Comparison of ENCODE assay signal across 8 mouse cellular contexts in genomic region chr13:53356105-53356996, GRCm38 (mm10). TPM values are rescaled to one million over a fixed set of nuclear protein-coding genes. Genes with fewer than 3 reads are reported as not detected.
DNase-seq lines count a peak whose midpoint lies in the region; ATAC-seq lines count a peak whose summit lies in the region.

No protein-coding gene starts in this region.

- no peaks in the 10 kb centered on the region for H3K4me1 ChIP-seq in limb, embryonic 13.5 days
- H3K4me1 ChIP-seq in neural tube, embryonic 12.5 days: no peaks in the 10 kb centered on the region

- intact Hi-C loops in gastrocnemius, postnatal 14 days (cut with DNase I; ENCODE audit: low total_unique reads): loop anchor here (2.0 kb wide), 1 partner anchor 238 kb away; no protein-coding TSS in a partner anchor

- no peak overlapping the region for H3K27ac ChIP-seq in limb, embryonic 13.5 days
- no peak overlapping the region for H3K27ac ChIP-seq in neural tube, embryonic 12.5 days

- H3K36me3 ChIP-seq in limb, embryonic 13.5 days: peaks cover 86% of the 10 kb centered on the region
- peaks cover 69% of the 10 kb centered on the region for H3K36me3 ChIP-seq in neural tube, embryonic 12.5 days

- no peak overlapping the region for H3K4me2 ChIP-seq in limb, embryonic 13.5 days (replicated peaks)
- no peak overlapping the region for H3K4me2 ChIP-seq in neural tube, embryonic 12.5 days (replicated peaks)

- no peak overlapping the region for H3K9ac ChIP-seq in limb, embryonic 13.5 days
- H3K9ac ChIP-seq in neural tube, embryonic 12.5 days: no peak overlapping the region

- 58% methylated on average over 8 of the region's 8 CpGs for WGBS in limb, embryonic 13.5 days
- 68% methylated on average over 8 of the region's 8 CpGs for WGBS in neural tube, embryonic 12.5 days

- H3K4me3 ChIP-seq in limb, embryonic 13.5 days: no peak overlapping the region
- H3K4me3 ChIP-seq in neural tube, embryonic 12.5 days: no peak overlapping the region

- H3K9me3 ChIP-seq in limb, embryonic 13.5 days: no peaks in the 10 kb centered on the region
- no peaks in the 10 kb centered on the region for H3K9me3 ChIP-seq in neural tube, embryonic 12.5 days

- peak; percentile 42 to 43 for DNase-seq in B cell, adult 2 months
- DNase-seq in MN1 (ENCODE audit: low spot score): peak; percentile 60
- peak; percentile 57 for DNase-seq in cerebellum, adult 9-10 months
- peak; percentile 19 for DNase-seq in gastrocnemius, postnatal 14 days
- peak; percentile 39 to 53 for DNase-seq in kidney, adult 8-10 months
- no peak for DNase-seq in urinary bladder, adult 18-20 months (ENCODE audit: low spot score in 2 of 2)

- ATAC-seq in limb, embryonic 13.5 days (ENCODE audit: low FRiP score, low read depth): peak; percentile 32; the same call in 1 of the 2 replicates
- ATAC-seq in neural tube, embryonic 12.5 days (ENCODE audit: low FRiP score, low read depth): peak; percentile 17; the same call in 1 of the 2 replicates

- no peaks in the 10 kb centered on the region for H3K27me3 ChIP-seq in limb, embryonic 13.5 days
- no peaks in the 10 kb centered on the region for H3K27me3 ChIP-seq in neural tube, embryonic 12.5 days (replicated peaks)

RNA-seq across cellular contexts. Expression of gene Sptlc1, which starts 20.8 kb away (rescaled TPM):
- total RNA-seq in gastrocnemius, postnatal 14 days (2021): 10 to 100 TPM in 1 of 2 experiments, 1 to 10 TPM in 1; 9.5 to 11.1 TPM
- polyA plus RNA-seq in limb, embryonic 13.5 days (2015; fragmentation: Nextera tagmentation; extraction: Ambion mirVana): 40.8 and 41.1 TPM in 2 replicates
- 35.8 and 36.2 TPM in 2 replicates for polyA plus RNA-seq in neural tube, embryonic 12.5 days (2016; fragmentation: Nextera tagmentation; extraction: Ambion mirVana)

Comparison
In these comparisons a context has a peak if more than half of its experiments do, and no peak if none do; other contexts are left out.
1. DNase-seq: peak in B cell, adult 2 months (2 of 2), MN1 (single experiment), cerebellum, adult 9-10 months (single experiment), gastrocnemius, postnatal 14 days (single experiment) and kidney, adult 8-10 months (2 of 2); none in urinary bladder, adult 18-20 months (0 of 2).